In genomic region chr15:79952504-79953231, GRCm38 (mm10) we compare ENCODE assay signal across 8 mouse cellular contexts. TPM values are rescaled to one million over a fixed set of nuclear protein-coding genes. Genes with fewer than 3 reads are reported as not detected.
A peak's percentile ranks its signal among the peaks of the same experiment; 100 is the strongest.
DNase-seq lines count a peak whose midpoint lies in the region; ATAC-seq and TF ChIP-seq lines count a peak whose summit lies in the region.
"Had no signal": no experiment of that assay in that cellular context is flagged by ENCODE, and none has a peak within 500 bp of the region (broad histone marks: within the 10 kb centered on the region; RNA-seq: fewer than 3 reads in every experiment).

No protein-coding gene starts in this region.

- WGBS in lung, embryonic 14.5 days: 27% methylated on average over 11 of the region's 11 CpGs
- WGBS in forebrain, embryonic 11.5 days: 53% methylated on average over 11 of the region's 11 CpGs
- whole genome bisulfite sequencing in midbrain, embryonic 15.5 days: 50% methylated on average over 11 of the region's 11 CpGs

- peak; percentile 89 for DNase-seq in 416B (ENCODE audit: low read depth)
- DNase-seq in adrenal gland, adult (ENCODE audit: inconsistent age in 2 of 2, low spot score in 1 of 2): peak; percentile 96 to 97
- DNase-seq in heart, postnatal 14 days: peak; percentile 50 to 58
- DNase-seq in lung, embryonic 14.5 days: peak; percentile 83
- DNase-seq in thymus, postnatal 10 days (ENCODE audit: low spot score in 2 of 2): no peak
- DNase-seq in forebrain, embryonic 11.5 days (ENCODE audit: low spot score): no peak
- DNase-seq: layer of hippocampus, adult 9-11 months had no signal

- intact Hi-C loops in heart, postnatal 14 days (cut with DNase I): loop anchor here (2.0 to 10.0 kb wide), 2 partner anchors 60 to 752 kb away; no protein-coding TSS in a partner anchor

- H3K27ac ChIP-seq in lung, embryonic 14.5 days (ENCODE audit: low read depth): peak overlapping the region; percentile 74; the same call in 1 of the 2 replicates
- no peak overlapping the region for H3K27ac ChIP-seq in forebrain, embryonic 11.5 days (ENCODE audit: low read depth, low read length)
- H3K27ac ChIP-seq in midbrain, embryonic 15.5 days: no peak overlapping the region

- H3K36me3 ChIP-seq in lung, embryonic 14.5 days (ENCODE audit: insufficient read depth): no peaks in the 10 kb centered on the region
- no peaks in the 10 kb centered on the region for H3K36me3 ChIP-seq in forebrain, embryonic 11.5 days (ENCODE audit: control insufficient read depth, insufficient read depth, low read length)
- H3K36me3 ChIP-seq in midbrain, embryonic 15.5 days (replicated peaks): no peaks in the 10 kb centered on the region

- H3K27me3 ChIP-seq in lung, embryonic 14.5 days (ENCODE audit: insufficient read depth, low read length): no peaks in the 10 kb centered on the region
- no peaks in the 10 kb centered on the region for H3K27me3 ChIP-seq in forebrain, embryonic 11.5 days (ENCODE audit: control insufficient read depth, insufficient read depth, low read length)
- H3K27me3 ChIP-seq in midbrain, embryonic 15.5 days (replicated peaks): no peaks in the 10 kb centered on the region

- peaks cover 30% of the 10 kb centered on the region for H3K4me1 ChIP-seq in lung, embryonic 14.5 days (ENCODE audit: insufficient read depth)
- peaks cover 8% of the 10 kb centered on the region; the same call in 1 of the 2 replicates for H3K4me1 ChIP-seq in forebrain, embryonic 11.5 days (replicated peaks; ENCODE audit: control insufficient read depth, insufficient read depth, low read length)
- H3K4me1 ChIP-seq in midbrain, embryonic 15.5 days: peaks cover 26% of the 10 kb centered on the region

- ATAC-seq in lung, embryonic 14.5 days (ENCODE audit: insufficient read depth): no peak; the same call in 1 of the 2 replicates
- ATAC-seq in forebrain, embryonic 11.5 days (replicated peaks; ENCODE audit: low FRiP score): no peak
- ATAC-seq in midbrain, embryonic 15.5 days (replicated peaks): no peak

- no peaks in the 10 kb centered on the region for H3K9me3 ChIP-seq in lung, embryonic 14.5 days (ENCODE audit: low read depth, low read length)
- H3K9me3 ChIP-seq in forebrain, embryonic 11.5 days (ENCODE audit: control insufficient read depth, low read length): no peaks in the 10 kb centered on the region
- no peaks in the 10 kb centered on the region for H3K9me3 ChIP-seq in midbrain, embryonic 15.5 days

- H3K4me2 ChIP-seq in lung, embryonic 14.5 days: peak overlapping the region; percentile 42; the same call in 1 of the 2 replicates
- no peak overlapping the region for H3K4me2 ChIP-seq in forebrain, embryonic 11.5 days (ENCODE audit: low read depth, low read length, severe bottlenecking)
- H3K4me2 ChIP-seq in midbrain, embryonic 15.5 days: no peak overlapping the region

- no peak overlapping the region for H3K4me3 ChIP-seq in lung, embryonic 14.5 days (ENCODE audit: low read depth, low read length)
- no peak overlapping the region for H3K4me3 ChIP-seq in forebrain, embryonic 11.5 days (ENCODE audit: low read depth, low read length)
- no peak overlapping the region for H3K4me3 ChIP-seq in midbrain, embryonic 15.5 days

- TF ChIP-seq CTCF in lung, embryonic 14.5 days (IDR thresholded peaks at IDR 0.05; ENCODE audit: low read depth): no peak

- no peak overlapping the region for H3K9ac ChIP-seq in lung, embryonic 14.5 days
- no peak overlapping the region for H3K9ac ChIP-seq in forebrain, embryonic 11.5 days (ENCODE audit: low read length)
- H3K9ac ChIP-seq in midbrain, embryonic 15.5 days: no peak overlapping the region

RNA-seq across cellular contexts. Expression of gene Cbx7, which starts 18.3 kb away (rescaled TPM):
- total RNA-seq in heart, postnatal 14 days (2021): 1 to 10 TPM; 3.6 to 7.8 TPM
- polyA plus RNA-seq in lung, embryonic 14.5 days (2014; fragmentation: Nextera tagmentation; extraction: Ambion mirVana): 2.3 TPM in 2 replicates
- 2.5 and 3.3 TPM in 2 replicates for polyA plus RNA-seq in forebrain, embryonic 11.5 days (2014; fragmentation: Nextera tagmentation; extraction: Ambion mirVana)
- 4.7 and 5.8 TPM in 2 replicates for polyA plus RNA-seq in midbrain, embryonic 15.5 days (2015; fragmentation: Nextera tagmentation; extraction: Ambion mirVana)

Comparison
In these comparisons a context has a peak if more than half of its experiments do, and no peak if none do; other contexts are left out.
1. DNase-seq: peak in 416B (single experiment), adrenal gland, adult (2 of 2), heart, postnatal 14 days (2 of 2) and lung, embryonic 14.5 days (single experiment); none in thymus, postnatal 10 days (0 of 2) and forebrain, embryonic 11.5 days (single experiment).